Mouse (Mus musculus) stomach, embryonic 14.5 days (tissue): ENCODE results near the gene Erc2. TPM values are rescaled to one million over a fixed set of nuclear protein-coding genes. Genes with fewer than 3 reads are reported as not detected.

Experiments used
- ATAC-seq: fragments of 200-750 bp; cut with Nextera tagmentation; 2 replicates; pipeline ENCODE4 v1.8.0; 2017; ENCODE audit warnings: low read depth, moderate TSS enrichment; ENCODE audit not compliant: insufficient number of reproducible peaks, insufficient read depth, low FRiP score
- H3K27ac ChIP-seq: fragments of 300-500 bp; sonication (generic); 2 replicates; pipeline ENCODE4 v1.5.1; 2014; ENCODE audit warnings: mild to moderate bottlenecking, low read length, moderate library complexity, mixed read lengths
- H3K27me3 ChIP-seq: fragments of 300-500 bp; sonication (generic); 2 replicates; pipeline ENCODE4 v1.6.1; 2014; ENCODE audit warnings: low read length, control low read depth, mixed read lengths; ENCODE audit not compliant: control insufficient read depth, insufficient read depth
- H3K36me3 ChIP-seq: fragments of 300-500 bp; sonication (generic); 2 replicates; pipeline ENCODE4 v1.6.1; 2014; ENCODE audit warnings: mild to moderate bottlenecking, control low read depth, low read length, moderate library complexity, mixed read lengths; ENCODE audit not compliant: control insufficient read depth, insufficient read depth
- H3K4me1 ChIP-seq: fragments of 300-500 bp; sonication (generic); 2 replicates; pipeline ENCODE4 v1.6.1; 2014; ENCODE audit warnings: low read length, control low read depth, mixed read lengths; ENCODE audit not compliant: control insufficient read depth, insufficient read depth
- H3K4me2 ChIP-seq: fragments of 300-500 bp; sonication (generic); replicated peaks from 2 replicates; pipeline ENCODE4 v1.6.1; 2014; ENCODE audit warnings: low read depth, low read length, control low read depth
- H3K4me3 ChIP-seq: fragments of 300-500 bp; sonication (generic); 2 replicates; pipeline ENCODE4 v1.5.1; 2014; ENCODE audit warnings: low read depth, low read length, control low read depth
- H3K9ac ChIP-seq: fragments of 300-500 bp; sonication (generic); replicated peaks from 2 replicates; pipeline ENCODE4 v1.6.1; 2014; ENCODE audit warnings: low read depth, mild to moderate bottlenecking, control low read depth, low read length, moderate library complexity, mixed read lengths
- H3K9me3 ChIP-seq: fragments of 300-500 bp; sonication (generic); 2 replicates; pipeline ENCODE4 v1.6.1; 2016; ENCODE audit warnings: low read depth, low read length, control low read depth; ENCODE audit not compliant: control insufficient read depth
- WGBS: fragments of 180-500 bp; shearing (Covaris S2); extraction: QIAGEN DNeasy Blood & Tissue Kit; methylation state at CpG from one replicate; pipeline ENCODE4 v1.1.7; 2014; 5-methylcytosine and 5-hydroxymethylcytosine counted together
- polyA plus RNA-seq: library from polyadenylated mRNA; unstranded; fragments of >200 nt; fragmentation: Nextera tagmentation; extraction: Ambion mirVana; gene quantifications from 2 replicates; pipeline ENCODE4 v1.2.1, GENCODE M21; 2014

Gene Erc2
- polyA plus RNA-seq, 1 experiment from 2014 or later: 7.7 TPM

GRCm38 (mm10) chr14:27621576-27621975 is 652 bp upstream of the Erc2 start:
- Histone ChIP-seq H3K4me3 (peak overlapping the region; percentile 63; the same call in 1 of the 2 replicates), H3K4me2 (peak overlapping the region; percentile 98; the same call in 1 of the 2 replicates), H3K27me3 (no peaks in the 10 kb centered on the region), H3K4me1 (no peaks in the 10 kb centered on the region), H3K36me3 (no peaks in the 10 kb centered on the region), H3K27ac (no peak overlapping the region), H3K9ac (no peak overlapping the region), H3K9me3 (no peaks in the 10 kb centered on the region)
- WGBS: 48% methylated on average over 8 of the region's 8 CpGs
- ATAC-seq: no peak

GRCm38 (mm10) chr14:27622923-27623219 is 643 bp downstream of the Erc2 start:
- no peaks in the 10 kb centered on the region for H3K4me1 ChIP-seq
- H3K27ac ChIP-seq: no peak overlapping the region
- H3K36me3 ChIP-seq: no peaks in the 10 kb centered on the region
- H3K4me3 ChIP-seq: peak overlapping the region; percentile 63
- no peaks in the 10 kb centered on the region for H3K9me3 ChIP-seq
- no peak for ATAC-seq
- no peaks in the 10 kb centered on the region for H3K27me3 ChIP-seq
- H3K9ac ChIP-seq: peak overlapping the region; percentile 36; the same call in 1 of the 2 replicates
- peak overlapping the region; percentile 98 for H3K4me2 ChIP-seq
- WGBS: 4% methylated on average over 6 of the region's 6 CpGs

GRCm38 (mm10) chr14:27623368-27623767 is 1.1 kb downstream of the Erc2 start:
- H3K36me3 ChIP-seq: no peaks in the 10 kb centered on the region
- H3K27me3 ChIP-seq: no peaks in the 10 kb centered on the region
- H3K4me3 ChIP-seq: peak overlapping the region; percentile 63; the same call in 1 of the 2 replicates
- H3K9ac ChIP-seq: no peak overlapping the region
- H3K9me3 ChIP-seq: no peaks in the 10 kb centered on the region
- peak overlapping the region; percentile 98 for H3K4me2 ChIP-seq
- 9% methylated on average over 10 of the region's 10 CpGs for WGBS
- H3K27ac ChIP-seq: no peak overlapping the region
- H3K4me1 ChIP-seq: no peaks in the 10 kb centered on the region
- peak; percentile 75 for ATAC-seq

GRCm38 (mm10) chr14:27628701-27629100 is 6.5 kb downstream of the Erc2 start:
- H3K9me3 ChIP-seq: no peaks in the 10 kb centered on the region
- H3K4me2 ChIP-seq: no peak overlapping the region
- no peak overlapping the region for H3K27ac ChIP-seq
- 74% methylated on average over 10 of the region's 10 CpGs for WGBS
- no peak overlapping the region for H3K4me3 ChIP-seq
- H3K4me1 ChIP-seq: no peaks in the 10 kb centered on the region
- no peaks in the 10 kb centered on the region for H3K27me3 ChIP-seq
- no peaks in the 10 kb centered on the region for H3K36me3 ChIP-seq
- ATAC-seq: no peak
- no peak overlapping the region for H3K9ac ChIP-seq

- Histone ChIP-seq H3K36me3 (no peaks in the 10 kb centered on the region), H3K27me3 (no peaks in the 10 kb centered on the region), H3K4me1 (no peaks in the 10 kb centered on the region), H3K4me3 (no peak overlapping the region), H3K27ac (no peak overlapping the region), H3K4me2 (no peak overlapping the region), H3K9me3 (no peaks in the 10 kb centered on the region), H3K9ac (no peak overlapping the region)
- no peak for ATAC-seq
- WGBS: 80% methylated on average over 5 of the region's 5 CpGs
Measured at GRCm38 (mm10) chr14:27629369-27630012, 7.3 kb downstream of the Erc2 start.

GRCm38 (mm10) chr14:27630973-27631640 is 8.9 kb downstream of the Erc2 start:
- H3K27ac ChIP-seq: no peak overlapping the region
- H3K27me3 ChIP-seq: no peaks in the 10 kb centered on the region
- no peak overlapping the region for H3K9ac ChIP-seq
- H3K9me3 ChIP-seq: no peaks in the 10 kb centered on the region
- no peaks in the 10 kb centered on the region for H3K36me3 ChIP-seq
- H3K4me1 ChIP-seq: no peaks in the 10 kb centered on the region
- H3K4me3 ChIP-seq: no peak overlapping the region
- 75% methylated on average over 9 of the region's 9 CpGs for WGBS
- H3K4me2 ChIP-seq: no peak overlapping the region
- ATAC-seq: no peak

- Histone ChIP-seq H3K4me2 (no peak overlapping the region), H3K36me3 (no peaks in the 10 kb centered on the region), H3K27ac (no peak overlapping the region), H3K9ac (no peak overlapping the region), H3K9me3 (no peaks in the 10 kb centered on the region), H3K27me3 (no peaks in the 10 kb centered on the region), H3K4me1 (no peaks in the 10 kb centered on the region), H3K4me3 (no peak overlapping the region)
- ATAC-seq: no peak
- 80% methylated on average over 6 of the region's 6 CpGs for WGBS
Measured at GRCm38 (mm10) chr14:27634761-27635160, 12.5 kb downstream of the Erc2 start.

- WGBS: 89% methylated on average over 2 of the region's 2 CpGs
- H3K27ac ChIP-seq: no peak overlapping the region
- ATAC-seq: no peak
Measured at GRCm38 (mm10) chr14:27636556-27636955, 14.3 kb downstream of the Erc2 start.

More at GRCm38 (mm10) chr14:27636556-27636955, 14.3 kb downstream of the Erc2 start:
- H3K4me2 ChIP-seq: no peak overlapping the region
- no peaks in the 10 kb centered on the region for H3K36me3 ChIP-seq
- no peaks in the 10 kb centered on the region for H3K4me1 ChIP-seq
- H3K4me3 ChIP-seq: no peak overlapping the region
- H3K9ac ChIP-seq: no peak overlapping the region
- no peaks in the 10 kb centered on the region for H3K9me3 ChIP-seq
- no peaks in the 10 kb centered on the region for H3K27me3 ChIP-seq
